Mouse (Mus musculus) neural tube, embryonic 12.5 days (tissue): Measurements from ENCODE around the gene Mt2. TPM values are rescaled to one million over a fixed set of nuclear protein-coding genes. Genes with fewer than 3 reads are reported as not detected.
"Not testable (repeated sequence)": the region's sequence is repeated elsewhere in the genome, so short reads cannot be mapped to it uniquely, and the experiment has no call there.

ENCODE experiments used
- ATAC-seq: fragments of 200-750 bp; cut with Nextera tagmentation; 2 replicates; pipeline ENCODE4 v1.8.0; 2017; ENCODE audit warnings: low read depth, mild to moderate bottlenecking, moderate TSS enrichment, moderate library complexity; ENCODE audit not compliant: low FRiP score
- H3K27ac ChIP-seq: fragments of 300-500 bp; sonication (generic); 2 replicates; pipeline ENCODE4 v1.5.1; 2016
- H3K27me3 ChIP-seq: fragments of 300-500 bp; sonication (generic); replicated peaks from 2 replicates; pipeline ENCODE4 v1.6.1; 2016; ENCODE audit warnings: mild to moderate bottlenecking
- H3K36me3 ChIP-seq: fragments of 300-500 bp; sonication (generic); 2 replicates; pipeline ENCODE4 v1.6.1; 2016; ENCODE audit warnings: mild to moderate bottlenecking
- H3K4me1 ChIP-seq: fragments of 300-500 bp; sonication (generic); 2 replicates; pipeline ENCODE4 v1.6.1; 2016
- H3K4me2 ChIP-seq: fragments of 300-500 bp; sonication (generic); replicated peaks from 2 replicates; pipeline ENCODE4 v1.6.1; 2016; ENCODE audit warnings: mild to moderate bottlenecking
- H3K4me3 ChIP-seq: fragments of 300-500 bp; sonication (generic); 2 replicates; pipeline ENCODE4 v1.5.1; 2016
- H3K9ac ChIP-seq: fragments of 300-500 bp; sonication (generic); 2 replicates; pipeline ENCODE4 v1.6.1; 2016; ENCODE audit warnings: mild to moderate bottlenecking
- H3K9me3 ChIP-seq: fragments of 300-500 bp; sonication (generic); 2 replicates; pipeline ENCODE4 v1.6.1; 2016; ENCODE audit warnings: mild to moderate bottlenecking
- WGBS: fragments of 180-500 bp; shearing (Covaris S2); methylation state at CpG from one replicate; pipeline ENCODE4 v1.1.7; 2016; 5-methylcytosine and 5-hydroxymethylcytosine counted together
- polyA plus RNA-seq: library from polyadenylated mRNA; unstranded; fragments of >200 nt; fragmentation: Nextera tagmentation; extraction: Ambion mirVana; gene quantifications from 2 replicates; pipeline ENCODE4 v1.2.1, GENCODE M21; 2016

Mt2 gene
- polyA plus RNA-seq: 8.1 and 11.1 TPM in 2 replicates

- peaks cover 86% of the 10 kb centered on the region for H3K27me3 ChIP-seq
- peak within 1 kb of the TSS; percentile 85 for H3K4me2 ChIP-seq
- no peaks in the 10 kb centered on the region for H3K36me3 ChIP-seq
- peak within 1 kb of the TSS; percentile 39 for H3K4me3 ChIP-seq
- under 1% methylated on average over 56 of the region's 56 CpGs for WGBS
- no peak within 1 kb of the TSS for H3K27ac ChIP-seq
- H3K9ac ChIP-seq: peak within 1 kb of the TSS; percentile 44
- no peaks in the 10 kb centered on the region for H3K9me3 ChIP-seq
- peak; percentile 63 for ATAC-seq
- H3K4me1 ChIP-seq: peaks cover 19% of the 10 kb centered on the region
Measured at GRCm38 (mm10) chr8:94172075-94172808, at the start of gene Mt2. Gene Mt2 (plus strand): TSS chr8:94172664.

- 55% methylated on average over 8 of the region's 8 CpGs for WGBS
- H3K27me3 ChIP-seq: no peaks in the 10 kb centered on the region
- ATAC-seq: no peak
- H3K9me3 ChIP-seq: no peaks in the 10 kb centered on the region
- H3K27ac ChIP-seq: no peak overlapping the region
- no peak overlapping the region for H3K4me2 ChIP-seq
- no peaks in the 10 kb centered on the region for H3K36me3 ChIP-seq
- H3K4me3 ChIP-seq: no peak overlapping the region
- H3K4me1 ChIP-seq: peaks cover 24% of the 10 kb centered on the region
- no peak overlapping the region for H3K9ac ChIP-seq
Measured at GRCm38 (mm10) chr8:94122711-94123468, 49.6 kb upstream of the Mt2 start.

GRCm38 (mm10) chr8:94127711-94128110 lies 44.8 kb upstream of the Mt2 start:
- no peaks in the 10 kb centered on the region for H3K4me1 ChIP-seq
- no peak overlapping the region for H3K9ac ChIP-seq
- H3K36me3 ChIP-seq: no peaks in the 10 kb centered on the region
- H3K27me3 ChIP-seq: no peaks in the 10 kb centered on the region
- H3K27ac ChIP-seq: no peak overlapping the region
- H3K4me3 ChIP-seq: no peak overlapping the region
- 75% methylated on average over 6 of the region's 6 CpGs for WGBS
- no peak overlapping the region for H3K4me2 ChIP-seq
- ATAC-seq: no peak
- no peaks in the 10 kb centered on the region for H3K9me3 ChIP-seq

GRCm38 (mm10) chr8:94129133-94129789 lies 43.2 kb upstream of the Mt2 start:
- WGBS: 71% methylated on average over 6 of the region's 6 CpGs
- H3K27ac ChIP-seq: no peak overlapping the region
- H3K4me1 ChIP-seq: no peaks in the 10 kb centered on the region
- H3K9me3 ChIP-seq: no peaks in the 10 kb centered on the region
- no peak overlapping the region for H3K4me3 ChIP-seq
- H3K9ac ChIP-seq: no peak overlapping the region
- H3K4me2 ChIP-seq: no peak overlapping the region
- no peak; the same call in 1 of the 2 replicates for ATAC-seq
- no peaks in the 10 kb centered on the region for H3K27me3 ChIP-seq
- H3K36me3 ChIP-seq: no peaks in the 10 kb centered on the region

- no peak overlapping the region for H3K4me2 ChIP-seq
Measured at GRCm38 (mm10) chr8:94130126-94130525, 42.3 kb upstream of the Mt2 start.

GRCm38 (mm10) chr8:94132096-94132495 lies 40.4 kb upstream of the Mt2 start:
- H3K4me3 ChIP-seq: no peak overlapping the region
- no peak overlapping the region for H3K27ac ChIP-seq
- no peaks in the 10 kb centered on the region for H3K27me3 ChIP-seq
- WGBS: 65% methylated on average over 5 of the region's 5 CpGs
- H3K36me3 ChIP-seq: no peaks in the 10 kb centered on the region
- H3K4me1 ChIP-seq: no peaks in the 10 kb centered on the region
- no peak overlapping the region for H3K9ac ChIP-seq
- no peak for ATAC-seq
- H3K4me2 ChIP-seq: no peak overlapping the region
- H3K9me3 ChIP-seq: no peaks in the 10 kb centered on the region

More at GRCm38 (mm10) chr8:94130126-94130525, 42.3 kb upstream of the Mt2 start:
- H3K36me3 ChIP-seq: no peaks in the 10 kb centered on the region
- no peaks in the 10 kb centered on the region for H3K27me3 ChIP-seq
- no peaks in the 10 kb centered on the region for H3K4me1 ChIP-seq
- ATAC-seq: no peak
- no peak overlapping the region for H3K9ac ChIP-seq
- H3K9me3 ChIP-seq: no peaks in the 10 kb centered on the region
- no peak overlapping the region for H3K27ac ChIP-seq
- 92% methylated on average over 4 of the region's 4 CpGs for WGBS
- H3K4me3 ChIP-seq: no peak overlapping the region

GRCm38 (mm10) chr8:94134601-94135000 lies 37.9 kb upstream of the Mt2 start:
- not testable (repeated sequence) for H3K36me3 ChIP-seq, H3K9me3 ChIP-seq, ATAC-seq, H3K4me3 ChIP-seq, H3K4me1 ChIP-seq, H3K27me3 ChIP-seq, H3K27ac ChIP-seq, H3K4me2 ChIP-seq, H3K9ac ChIP-seq
- 76% methylated on average over 3 of the region's 3 CpGs for WGBS

GRCm38 (mm10) chr8:94135556-94135955 lies 36.9 kb upstream of the Mt2 start:
- ATAC-seq: no peak
- Histone ChIP-seq H3K4me1 (no peaks in the 10 kb centered on the region), H3K36me3 (no peaks in the 10 kb centered on the region), H3K27me3 (no peaks in the 10 kb centered on the region), H3K9me3 (no peaks in the 10 kb centered on the region), H3K9ac (no peak overlapping the region), H3K4me3 (no peak overlapping the region), H3K4me2 (no peak overlapping the region), H3K27ac (no peak overlapping the region)
- 91% methylated on average over 6 of the region's 6 CpGs for WGBS

GRCm38 (mm10) chr8:94136192-94136591 lies 36.3 kb upstream of the Mt2 start:
- no peak overlapping the region for H3K4me2 ChIP-seq
- H3K9ac ChIP-seq: no peak overlapping the region
- no peaks in the 10 kb centered on the region for H3K9me3 ChIP-seq
- no peak for ATAC-seq
- no peaks in the 10 kb centered on the region for H3K4me1 ChIP-seq
- WGBS: 77% methylated on average over 7 of the region's 7 CpGs
- H3K4me3 ChIP-seq: no peak overlapping the region
- no peak overlapping the region for H3K27ac ChIP-seq
- H3K36me3 ChIP-seq: no peaks in the 10 kb centered on the region
- no peaks in the 10 kb centered on the region for H3K27me3 ChIP-seq

GRCm38 (mm10) chr8:94136933-94137332 lies 35.5 kb upstream of the Mt2 start, which contains the start of gene Mt4:
Gene Mt4 (plus strand): TSS chr8:94137197.
- H3K27ac ChIP-seq: no peak within 1 kb of the TSS
- no peak within 1 kb of the TSS for H3K4me3 ChIP-seq
- no peak for ATAC-seq
- H3K4me1 ChIP-seq: no peaks in the 10 kb centered on the region
- 59% methylated on average over 6 of the region's 6 CpGs for WGBS
- no peak within 1 kb of the TSS for H3K4me2 ChIP-seq
- H3K27me3 ChIP-seq: no peaks in the 10 kb centered on the region
- H3K36me3 ChIP-seq: no peaks in the 10 kb centered on the region
- H3K9ac ChIP-seq: no peak within 1 kb of the TSS
- no peaks in the 10 kb centered on the region for H3K9me3 ChIP-seq

- H3K36me3 ChIP-seq: no peaks in the 10 kb centered on the region
- 83% methylated on average over 4 of the region's 4 CpGs for WGBS
- ATAC-seq: no peak
- H3K9me3 ChIP-seq: no peaks in the 10 kb centered on the region
- H3K4me2 ChIP-seq: no peak overlapping the region
- no peak overlapping the region for H3K9ac ChIP-seq
- H3K4me3 ChIP-seq: no peak overlapping the region
- no peaks in the 10 kb centered on the region for H3K4me1 ChIP-seq
- H3K27ac ChIP-seq: no peak overlapping the region
- H3K27me3 ChIP-seq: no peaks in the 10 kb centered on the region
Measured at GRCm38 (mm10) chr8:94140266-94140795, 32.1 kb upstream of the Mt2 start.

GRCm38 (mm10) chr8:94148236-94148635 lies 24.2 kb upstream of the Mt2 start:
- Histone ChIP-seq H3K4me3 (no peak overlapping the region), H3K9me3 (no peaks in the 10 kb centered on the region), H3K27ac (no peak overlapping the region), H3K36me3 (no peaks in the 10 kb centered on the region), H3K4me2 (no peak overlapping the region), H3K9ac (no peak overlapping the region), H3K27me3 (peaks cover 10% of the 10 kb centered on the region), H3K4me1 (peaks cover 12% of the 10 kb centered on the region)
- 54% methylated on average over 5 of the region's 5 CpGs for whole genome bisulfite sequencing
- no peak for ATAC-seq
